Mouse (Mus musculus) layer of hippocampus, adult 18-20 months (tissue): ENCODE data around the gene Prf1. TPM values are rescaled to one million over a fixed set of nuclear protein-coding genes. Genes with fewer than 3 reads are reported as not detected.

Experiments
- DNase-seq, 2 experiments: peaks; one replicate each; pipeline ENCODE4 v3.0.0; 2022; ENCODE audit warnings: low spot score in 2 of 2
- total RNA-seq, 2 experiments: library from RNA; stranded (reverse); gene quantifications; 2 replicates each; pipeline ENCODE4 v1.2.3; 2021

Prf1 gene
- total RNA-seq, 2 experiments from 2014 or later: not detected

DNA sequence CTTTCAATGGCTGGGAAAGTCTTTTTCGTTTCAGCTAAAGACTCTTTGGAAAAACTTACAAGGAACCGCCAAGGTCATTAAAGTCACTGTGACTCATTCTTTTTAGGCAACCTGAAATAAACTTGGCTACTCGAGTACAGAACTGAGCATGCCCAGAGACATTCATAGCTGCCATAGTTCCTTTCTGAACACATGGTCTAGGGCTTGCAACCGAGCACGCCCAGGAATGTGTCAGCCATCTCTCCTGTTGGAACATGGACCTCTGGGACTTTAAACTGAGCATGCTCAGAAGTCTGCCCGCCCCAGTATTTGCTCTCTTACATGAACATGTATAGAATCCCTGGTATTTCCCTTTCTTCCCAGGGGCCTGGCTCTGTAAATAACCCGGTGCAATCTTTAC, 11.4 kb upstream of the Prf1 start:
- DNase-seq: no peak

DNA sequence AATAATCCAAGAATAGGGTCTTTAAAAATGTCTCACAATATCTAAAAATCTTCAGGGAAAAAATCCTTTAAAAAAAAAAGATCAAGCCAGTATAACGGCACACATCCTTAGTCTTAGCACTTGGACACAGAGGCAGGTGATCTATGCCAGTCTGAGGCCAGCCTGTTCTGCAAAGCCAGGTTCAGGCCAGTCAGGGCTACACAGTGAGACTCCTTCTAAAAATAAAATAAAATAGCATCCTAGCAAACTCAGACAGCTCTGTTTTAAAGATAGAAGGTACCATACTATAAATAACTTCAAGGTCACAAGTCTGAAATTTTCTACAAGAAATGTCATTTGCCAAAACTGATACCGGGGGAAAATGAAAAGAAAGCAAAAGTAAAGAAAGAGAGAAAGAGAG, 7.6 kb upstream of the Prf1 start:
- DNase-seq: no peak

DNA sequence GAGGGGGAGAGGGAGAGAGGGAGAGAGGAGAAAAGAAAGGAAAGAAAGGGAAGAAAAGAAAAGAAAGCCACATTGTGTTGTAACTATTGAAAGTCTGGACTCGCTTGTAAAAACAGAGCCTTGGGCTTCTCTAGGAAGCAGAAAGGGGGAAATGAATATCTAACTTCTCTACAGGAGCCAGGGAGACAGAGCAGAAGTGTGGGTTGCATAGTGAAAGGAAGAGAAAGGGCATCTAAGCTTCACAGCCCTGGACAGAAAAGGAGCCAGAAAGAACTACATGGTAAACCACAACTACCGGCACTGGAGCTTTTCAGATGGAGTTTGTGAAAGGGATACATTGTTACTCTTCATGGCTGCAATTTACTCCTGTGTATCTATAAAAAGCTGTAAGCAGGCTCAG, 7.2 kb upstream of the Prf1 start:
- no peak for DNase-seq

DNA sequence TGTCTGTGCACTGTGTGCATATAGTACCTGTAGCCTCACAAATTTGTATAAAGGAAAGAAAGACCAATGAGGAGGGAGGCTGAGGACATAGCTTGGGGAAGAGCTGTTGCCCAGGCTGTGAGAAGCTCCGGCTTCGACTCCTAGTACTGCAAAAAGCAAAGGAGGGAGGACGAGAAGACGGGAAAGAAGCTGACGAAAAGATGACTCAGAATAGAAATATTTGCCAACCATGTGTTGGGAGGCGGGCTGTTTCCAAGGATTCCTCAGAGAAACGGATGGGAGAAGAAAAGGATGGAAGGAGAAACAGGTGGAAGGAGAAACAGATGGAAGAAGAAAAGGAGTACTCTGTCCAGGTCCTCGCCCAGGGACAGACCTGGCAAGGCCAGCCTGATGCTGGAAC, 3.4 kb upstream of the Prf1 start:
- DNase-seq: peak; percentile 26 to 43

DNA sequence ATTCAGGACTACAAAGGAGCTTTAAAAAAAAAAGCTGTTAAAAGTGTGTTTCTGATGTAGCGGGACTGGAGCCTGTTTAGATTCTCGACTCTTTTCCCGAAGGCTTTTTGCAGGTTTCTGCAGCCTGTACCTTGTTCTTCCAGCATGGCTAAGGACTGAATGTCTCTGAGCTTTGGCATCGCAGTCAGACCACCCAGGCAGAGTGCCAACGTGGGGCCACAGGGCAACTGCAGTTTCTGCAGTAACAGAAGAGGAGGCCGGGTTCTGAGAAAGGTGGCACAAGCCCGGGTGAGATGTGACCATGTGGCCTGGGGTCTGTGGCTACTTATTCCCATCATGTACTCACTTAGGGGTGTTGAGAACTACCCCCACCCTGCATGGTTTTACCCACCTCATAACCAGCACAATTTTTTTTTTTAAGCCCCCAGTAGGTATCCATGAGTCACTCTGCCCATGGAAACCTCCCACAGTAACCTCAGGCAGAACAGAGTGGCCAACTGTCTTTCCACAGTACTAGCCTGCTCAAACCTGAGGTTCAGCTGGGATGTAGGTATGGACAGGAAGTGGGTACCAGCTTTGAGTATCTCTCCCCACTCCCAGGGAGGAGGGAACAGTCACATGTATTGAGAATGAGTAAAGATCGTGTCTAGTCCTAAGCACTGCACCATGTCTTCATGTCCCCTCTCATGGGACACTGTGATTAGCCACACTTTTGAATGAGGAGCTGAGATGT, 754 bp upstream of the Prf1 start:
- no peak for DNase-seq

DNA sequence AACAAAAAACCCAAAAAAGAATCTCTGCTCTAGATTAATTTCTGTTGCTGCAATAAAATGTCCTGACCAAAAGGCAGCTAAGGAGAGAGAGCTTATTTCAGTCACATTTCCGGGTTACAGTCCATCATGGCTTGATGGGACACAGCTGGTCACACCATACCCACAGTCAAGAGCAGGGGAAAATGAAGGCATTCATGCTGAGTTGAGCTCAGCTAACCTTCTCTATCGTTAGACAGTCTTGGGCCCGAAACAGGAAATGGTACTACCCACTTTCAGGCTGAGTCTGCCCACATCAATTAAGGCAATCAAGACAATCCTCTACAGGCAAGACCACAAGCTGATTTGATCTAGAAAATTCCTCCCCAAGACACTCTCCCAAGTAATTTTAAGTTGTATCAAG, 3.4 kb downstream of the Prf1 start:
- DNase-seq: no peak

DNA sequence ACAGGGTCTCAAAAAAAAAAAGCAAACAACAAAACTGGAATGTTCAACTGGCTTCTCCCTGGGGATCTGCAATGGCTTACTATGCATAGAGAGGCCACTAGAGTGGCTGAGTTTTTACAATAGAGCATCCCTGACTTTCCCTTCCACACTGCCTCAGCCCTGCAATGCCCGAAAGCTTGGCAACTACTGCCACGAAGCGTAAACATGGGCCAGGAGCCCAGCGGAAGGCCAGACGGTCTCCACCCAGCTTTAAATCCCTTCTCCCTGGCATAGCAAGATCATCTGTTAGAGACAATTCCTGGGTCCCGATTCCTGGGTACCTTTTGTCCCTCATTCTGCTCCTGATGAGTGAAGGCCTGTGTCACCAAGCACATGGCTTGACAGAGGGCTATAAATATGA, 6.4 kb downstream of the Prf1 start:
- no peak for DNase-seq

DNA sequence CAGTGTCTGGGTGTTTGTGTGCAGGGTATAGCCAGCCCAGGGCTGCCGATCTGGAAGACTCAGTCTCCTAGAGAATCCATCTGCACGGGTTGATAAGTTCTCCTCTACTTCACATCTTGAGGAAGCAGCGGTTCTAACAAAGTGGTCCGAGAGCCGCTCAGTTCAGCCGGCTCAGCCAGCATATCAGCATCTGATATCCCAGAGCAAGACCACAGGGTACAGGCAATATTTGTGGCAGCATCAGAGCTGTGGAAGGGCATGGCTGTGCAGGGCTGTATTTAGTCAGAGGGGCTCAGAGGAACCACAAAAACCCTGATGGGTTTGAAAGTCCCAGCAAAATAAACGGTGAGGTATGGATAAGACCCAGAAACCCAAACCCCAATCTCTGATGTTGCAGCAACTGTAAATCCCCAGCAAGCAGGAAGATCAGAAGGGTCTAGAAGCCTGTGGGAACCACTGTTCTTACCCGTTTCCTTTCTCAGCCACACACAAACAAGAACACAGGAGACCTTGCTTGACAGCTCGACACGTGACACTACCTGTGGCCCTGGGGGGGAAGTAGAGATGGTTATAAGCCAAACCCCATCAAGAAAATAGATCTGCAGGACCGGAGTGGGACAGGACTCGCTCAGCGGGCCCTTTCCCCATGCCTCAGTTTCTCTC, 8.4 kb downstream of the Prf1 start:
- DNase-seq: no peak

DNA sequence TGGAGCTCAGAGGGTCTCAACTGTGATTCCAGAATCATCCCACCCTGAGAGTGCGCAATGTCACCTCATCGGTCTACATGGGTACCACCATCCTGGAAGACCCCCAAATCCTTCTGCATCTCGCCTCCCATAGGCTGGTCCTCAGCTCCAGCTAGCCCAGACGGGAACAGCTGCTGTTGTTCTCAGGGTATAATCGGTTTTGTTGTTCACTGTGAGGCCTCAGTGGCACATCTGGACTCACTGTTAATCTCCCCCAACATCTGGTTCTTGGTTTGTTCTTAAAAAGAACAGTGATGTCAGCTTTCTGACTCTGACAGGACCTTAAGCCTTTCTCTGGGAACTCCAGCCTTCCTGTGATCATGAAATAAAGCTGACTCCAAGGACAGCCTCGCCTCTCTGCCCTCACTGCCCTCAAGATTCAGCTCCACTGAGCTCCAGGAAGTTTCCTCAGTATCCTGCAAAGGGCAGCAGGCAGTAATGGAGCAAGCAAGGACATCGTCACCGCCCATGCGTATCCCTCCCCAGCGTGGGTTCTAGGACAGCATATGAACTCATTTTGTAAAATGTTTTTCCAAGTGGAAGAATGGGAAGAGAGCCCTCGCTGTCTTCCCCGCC, 11.2 kb downstream of the Prf1 start:
- no peak for DNase-seq

DNA sequence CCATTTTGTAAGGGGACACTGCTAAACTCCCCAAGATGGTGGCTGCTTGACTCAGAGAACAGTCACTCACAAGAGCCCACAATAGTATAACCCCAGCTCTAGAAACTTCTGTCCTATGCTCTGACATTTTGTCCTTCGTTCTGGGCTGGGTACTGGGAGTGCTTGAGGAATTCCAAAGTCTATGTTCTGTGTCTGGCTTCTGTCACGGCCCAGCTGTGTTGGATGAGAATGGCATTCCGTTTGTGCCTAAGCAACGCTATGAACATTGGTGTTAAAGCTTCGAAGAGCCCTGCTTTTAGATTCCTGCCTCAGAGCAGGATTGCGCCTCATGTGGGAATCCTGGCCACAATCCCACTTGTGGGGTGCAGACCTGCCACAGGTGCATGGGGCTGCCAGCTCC, 14.5 kb downstream of the Prf1 start:
- no peak for DNase-seq

DNA sequence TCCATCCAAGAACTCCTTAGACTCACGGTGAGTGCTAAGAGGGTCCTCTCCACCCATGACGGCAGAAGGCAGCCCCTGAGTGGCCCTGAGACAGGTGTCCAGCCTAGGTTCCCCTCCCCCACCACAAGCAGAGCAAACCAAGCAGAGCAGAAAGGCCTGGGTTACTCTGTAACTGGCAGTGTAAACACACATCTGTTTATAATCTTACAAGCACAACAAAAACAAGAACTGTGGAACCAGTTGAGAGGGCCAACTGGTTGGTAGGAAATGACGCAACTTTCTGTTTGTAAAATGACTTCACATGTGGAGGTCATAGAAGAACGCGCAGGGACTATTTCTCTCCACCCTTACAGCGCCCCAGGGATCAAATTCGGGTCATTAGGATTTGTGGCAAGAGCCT, 15.1 kb downstream of the Prf1 start:
- DNase-seq: no peak

DNA sequence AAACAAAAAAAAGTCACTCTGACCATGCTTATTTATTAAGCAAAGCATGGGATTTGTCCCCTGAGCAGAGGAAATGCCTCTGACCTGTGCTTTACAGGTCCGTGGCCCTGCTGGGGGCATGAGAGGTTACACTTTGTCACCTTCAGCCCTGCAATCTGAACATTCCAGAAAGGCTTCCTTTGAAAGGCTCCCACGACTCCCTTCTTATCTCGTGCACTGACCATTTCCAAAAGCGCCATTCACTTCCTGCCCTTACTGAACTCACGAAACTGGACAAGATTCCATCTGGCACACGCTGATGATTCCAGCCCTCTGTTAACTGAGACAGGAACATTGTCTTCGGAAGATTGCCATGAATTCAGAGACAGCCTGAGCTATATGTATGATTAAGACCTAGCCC, 16.1 kb downstream of the Prf1 start:
- DNase-seq: no peak

DNA sequence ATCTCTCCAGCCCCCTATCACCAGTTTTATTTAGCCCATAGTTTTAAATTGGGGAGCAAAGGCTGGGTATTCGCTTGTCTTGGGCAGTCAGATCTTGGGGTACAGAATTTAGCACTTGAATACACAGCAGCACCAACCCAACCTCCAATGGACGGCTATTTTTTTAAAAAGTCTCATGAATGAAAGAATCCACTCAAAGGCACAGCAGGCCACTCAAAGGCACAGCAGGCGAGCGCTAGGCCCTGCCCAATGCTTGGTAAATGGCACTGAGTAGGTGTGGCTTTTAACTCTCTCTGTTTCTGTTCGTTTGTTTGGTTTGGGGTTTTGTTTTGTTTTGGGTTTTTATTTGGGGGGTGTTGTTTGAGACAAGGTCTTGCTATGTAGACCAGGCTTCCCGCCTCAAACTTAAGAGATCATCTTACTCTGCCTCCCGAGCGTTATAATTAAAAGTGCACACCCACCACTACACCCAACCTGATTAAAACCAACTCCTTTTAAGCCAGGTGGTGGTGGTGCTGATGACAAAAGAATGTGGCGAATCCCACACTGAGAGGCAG, 17.8 kb downstream of the Prf1 start:
- DNase-seq: no peak

DNA sequence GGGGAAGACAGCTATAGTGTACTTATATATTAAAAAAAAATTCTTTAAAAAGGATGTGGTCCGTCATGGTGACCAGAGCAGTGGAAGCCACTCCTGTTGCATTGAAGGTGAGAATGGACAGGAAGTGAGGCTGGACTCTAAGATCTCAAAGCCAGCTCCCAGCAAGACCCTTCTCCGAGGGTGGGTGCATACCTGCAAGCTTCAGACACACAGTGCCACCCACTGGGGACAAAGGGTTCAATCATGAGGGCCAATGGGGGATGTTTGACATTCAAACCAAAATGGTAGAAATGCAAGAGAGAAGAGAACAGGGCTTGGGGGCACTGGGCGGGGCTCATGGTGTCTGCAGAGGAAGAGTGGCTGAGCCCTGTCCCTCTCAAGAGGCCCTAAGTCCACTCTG, 20.9 kb downstream of the Prf1 start:
- no peak for DNase-seq

DNA sequence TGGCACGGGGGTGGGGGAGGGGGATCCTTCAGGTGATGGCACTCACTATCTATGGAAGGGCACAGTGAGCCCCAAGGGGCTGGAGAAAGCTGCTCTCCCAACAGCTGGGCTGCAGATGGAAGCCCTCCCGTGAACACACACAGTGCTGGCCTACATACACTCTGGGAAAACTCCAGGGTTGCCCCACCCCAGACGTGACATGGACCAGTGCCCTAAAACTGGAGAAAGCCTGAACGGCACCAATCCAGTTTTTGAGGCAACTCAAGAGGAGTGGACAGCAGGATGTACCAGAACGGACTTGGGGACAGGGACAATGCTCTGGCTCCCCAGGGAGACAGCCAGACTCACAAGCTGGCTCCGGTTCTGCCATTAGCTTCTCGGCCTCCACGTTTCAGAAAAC, 27.1 kb downstream of the Prf1 start:
- DNase-seq: no peak

DNA sequence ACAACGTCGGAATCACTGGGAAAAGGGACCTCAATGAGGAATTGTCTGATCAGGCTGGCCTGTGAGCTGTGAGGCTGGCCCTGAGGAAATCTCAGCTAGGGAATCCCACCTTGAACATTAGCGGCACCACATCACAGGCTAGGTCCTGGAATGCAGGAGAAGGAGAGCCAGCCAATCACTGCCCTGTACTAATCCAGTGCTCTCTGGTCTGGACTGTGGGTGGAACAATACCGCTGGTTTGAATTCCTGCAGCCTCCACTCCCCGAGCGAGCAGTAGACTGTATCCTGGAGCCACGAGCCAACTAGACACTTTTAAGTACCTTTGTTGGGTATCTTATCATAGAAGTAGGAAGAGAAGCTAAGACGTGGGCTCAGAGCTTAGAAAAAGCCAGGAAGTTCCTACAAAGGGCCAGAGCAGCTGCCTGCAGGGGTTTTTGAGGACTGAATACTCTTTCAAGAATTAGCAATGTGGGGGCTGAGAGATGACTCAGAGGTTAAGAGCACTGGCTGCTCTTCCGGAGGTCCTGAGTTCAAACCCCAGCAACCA, 28.2 kb downstream of the Prf1 start:
- no peak for DNase-seq

DNA sequence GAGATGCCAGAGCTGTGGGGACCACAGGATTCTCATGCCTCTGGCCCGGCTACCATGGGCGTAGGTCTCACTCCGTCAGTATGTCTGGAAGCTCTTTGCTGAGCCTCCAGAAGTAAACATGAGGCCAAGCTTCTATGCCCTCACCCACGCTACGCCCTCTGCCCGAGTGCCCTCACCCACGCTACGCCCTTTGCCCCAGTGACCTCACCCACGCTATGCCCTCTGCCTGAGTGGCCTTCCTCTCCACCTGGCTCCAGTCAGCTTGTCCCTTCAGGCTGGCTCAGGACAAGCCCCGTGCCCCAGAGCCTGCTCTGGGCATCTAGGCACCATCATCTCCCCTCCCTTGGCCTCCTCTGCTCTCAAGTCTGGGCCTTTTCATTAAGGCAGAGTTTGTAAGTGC, 29.9 kb downstream of the Prf1 start:
- no peak for DNase-seq

DNA sequence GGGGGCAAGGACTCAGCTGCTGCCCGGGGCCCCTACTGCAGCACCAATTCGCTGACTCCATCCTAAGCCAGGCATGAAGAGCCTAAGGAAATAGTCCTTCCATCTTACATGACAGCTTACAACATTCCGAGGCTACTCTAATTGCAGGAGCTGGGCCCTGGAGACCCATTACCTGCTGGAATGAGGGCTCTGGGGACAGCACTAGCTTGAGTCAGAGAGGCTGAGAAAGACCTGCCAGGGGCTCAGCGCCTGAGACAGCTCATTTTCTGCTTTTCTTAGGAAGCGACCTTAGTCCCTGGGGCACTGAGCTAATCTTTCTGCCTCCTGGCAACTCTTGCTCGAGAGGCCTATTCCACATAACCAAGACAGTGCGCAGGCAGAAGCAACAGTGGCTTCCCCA, 31.3 kb downstream of the Prf1 start:
- DNase-seq: no peak

DNA sequence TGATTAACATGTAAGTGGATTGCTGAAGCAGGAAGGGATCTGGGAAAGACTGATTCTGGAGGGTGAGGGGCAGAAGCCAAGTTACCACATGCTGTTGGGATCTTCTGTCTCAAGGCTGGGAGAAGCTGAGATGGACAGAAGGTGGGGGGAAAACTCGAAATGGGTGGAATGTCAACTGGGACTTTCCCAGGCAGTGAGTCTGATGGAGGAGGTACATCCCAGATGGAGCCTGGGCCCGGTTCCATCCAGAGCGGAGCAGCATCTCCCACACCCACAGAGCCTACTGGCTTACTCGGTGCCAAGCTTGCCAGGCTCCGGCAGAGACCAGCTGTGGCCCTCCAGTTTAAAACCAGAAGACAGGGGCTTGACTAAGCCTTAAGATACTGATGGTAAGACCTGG, 33.4 kb downstream of the Prf1 start:
- DNase-seq: peak; percentile 87 to 94

DNA sequence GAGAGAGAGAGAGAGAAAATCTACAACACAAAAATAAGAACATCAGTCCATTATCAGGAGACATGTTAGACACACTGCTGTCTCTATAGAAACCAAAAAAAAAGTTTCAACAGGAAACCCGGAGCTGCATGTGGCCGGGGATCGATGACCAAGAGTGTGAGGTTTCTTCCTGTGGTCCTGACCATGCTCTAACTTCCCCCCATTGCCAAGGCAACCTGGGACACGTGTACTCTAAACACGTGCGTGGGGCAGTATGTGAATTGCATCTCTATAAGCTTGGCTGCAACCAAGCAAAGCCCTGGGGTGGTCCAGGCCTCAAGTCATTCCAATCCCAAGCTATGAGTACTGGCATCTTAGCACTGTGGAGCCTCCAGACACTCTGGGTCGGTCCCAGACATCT, 36.9 kb downstream of the Prf1 start:
- DNase-seq: no peak

DNA sequence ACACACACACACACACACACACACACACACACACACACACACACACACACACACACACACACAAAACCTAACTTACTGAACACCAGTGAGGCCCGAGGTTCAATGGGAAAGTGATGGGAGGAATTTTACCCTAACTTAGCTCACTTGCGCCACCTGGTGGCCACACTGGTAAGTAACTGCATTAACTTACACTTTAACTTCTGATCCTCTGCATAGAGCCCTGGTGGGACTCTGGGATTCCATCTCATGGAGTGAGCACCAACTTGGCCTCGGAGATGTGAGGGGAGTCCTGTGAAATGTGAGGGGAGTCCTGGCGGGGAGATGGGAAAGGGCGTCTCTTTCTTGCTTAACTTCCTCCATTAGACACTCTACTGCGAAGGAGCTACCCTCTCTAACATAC, 38.5 kb downstream of the Prf1 start:
- DNase-seq: peak; percentile 50 to 90

DNA sequence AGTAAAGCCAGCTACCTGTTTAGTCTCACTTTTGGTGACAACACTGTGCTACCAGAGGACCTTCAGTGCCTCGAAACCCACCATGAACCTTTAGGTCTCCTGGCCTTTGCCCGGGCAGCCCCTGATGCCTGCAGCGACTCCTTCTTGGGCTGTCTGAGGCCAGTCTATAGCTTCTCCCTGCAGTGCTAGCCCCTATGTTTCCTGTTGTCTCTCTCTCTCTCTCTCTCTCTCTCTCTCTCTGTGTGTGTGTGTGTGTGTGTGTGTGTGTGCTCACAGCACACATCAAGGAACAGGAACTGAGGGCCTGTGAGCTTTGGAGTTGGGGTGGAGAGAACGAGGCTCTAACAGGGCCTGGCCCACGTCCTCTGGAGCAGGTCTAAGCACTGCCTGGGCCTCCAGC, 39.0 kb downstream of the Prf1 start:
- no peak for DNase-seq
